Mouse (Mus musculus) brain, embryonic 18.5 days (tissue): ENCODE measurements around the gene Tmem165.

Experiments used
- DNase-seq: peaks from one replicate; pipeline ENCODE4 v3.0.0-alpha.2; 2012; ENCODE audit warnings: low read depth, low spot score

Gene Tmem165

DNA sequence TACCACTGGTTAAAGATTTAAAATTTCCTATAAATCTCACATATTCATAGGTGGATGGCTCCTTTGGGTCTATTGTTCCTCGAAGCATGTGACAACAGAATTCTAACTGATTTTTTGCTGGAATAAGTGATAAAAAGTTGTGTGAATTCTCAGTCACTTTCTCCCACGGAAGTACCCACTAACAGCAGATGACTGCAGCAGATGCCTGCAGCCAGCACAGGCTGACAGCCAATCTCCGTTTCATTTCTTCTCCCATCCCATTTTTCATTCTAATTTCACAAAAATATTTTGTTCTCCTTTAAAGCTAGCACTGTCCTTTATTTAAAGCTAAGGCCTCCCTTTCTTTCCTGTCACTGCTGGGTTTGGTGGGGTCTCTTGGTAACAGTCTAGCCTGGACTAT, 61.7 kb downstream of the Tmem165 start:
- no peak for DNase-seq

- no peak for DNase-seq
Observed at GRCm38 (mm10) chr5:76246539-76246938, 62.9 kb downstream of the Tmem165 start.

GRCm38 (mm10) chr5:76250948-76251347, 67.3 kb downstream of the Tmem165 start:
- no peak for DNase-seq
